Mouse (Mus musculus) bone marrow, adult 2 months (tissue): ENCODE data around the gene Amdhd2.

Experiments used
- CTCF ChIP-seq: fragments of 200-500 bp; IDR thresholded peaks from 2 replicates; pipeline ENCODE4 v1.5.1; 2011; ENCODE audit warnings: low read length, control low read depth; ENCODE audit not compliant: control insufficient read depth, insufficient read depth
- POLR2A ChIP-seq: fragments of 200-500 bp; IDR thresholded peaks from 2 replicates; pipeline ENCODE4 v1.6.1; 2011; ENCODE audit warnings: low read depth, mild to moderate bottlenecking, control low read depth, low read length, borderline replicate concordance; ENCODE audit not compliant: control insufficient read depth

GRCm38 (mm10) chr17:24170729-24171128, 7.2 kb upstream of the Amdhd2 start:
- TF ChIP-seq CTCF (no peak), POLR2A (no peak)
